Mouse (Mus musculus): ENCODE measurements around the gene Krt13.

The Krt13 gene

DNA sequence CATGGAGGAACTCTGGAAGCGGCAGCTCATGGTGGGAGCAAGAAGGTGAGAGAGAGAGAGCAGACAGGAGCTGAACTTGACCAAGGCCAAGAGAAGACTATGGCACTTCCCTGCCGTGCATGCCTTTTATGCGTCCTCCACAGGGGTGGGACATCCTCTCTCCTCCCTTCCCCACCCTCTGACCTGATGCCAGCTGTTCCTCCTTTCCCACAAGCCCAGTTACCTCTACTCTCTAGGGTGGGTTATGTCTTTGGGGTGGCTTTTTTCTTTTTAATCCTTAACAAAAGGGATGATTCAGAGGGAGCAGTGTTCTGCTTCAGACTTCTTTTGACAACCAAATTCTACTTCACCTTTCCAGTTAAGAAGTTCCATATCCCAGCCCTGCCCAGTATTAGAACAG is at the start of gene Krt13:
Krt13 (minus strand) TSS at position 101 of the 400 bp plus-strand sequence.
- no peak for DNase-seq (ENCODE audit: low read depth, low spot score)

DNA sequence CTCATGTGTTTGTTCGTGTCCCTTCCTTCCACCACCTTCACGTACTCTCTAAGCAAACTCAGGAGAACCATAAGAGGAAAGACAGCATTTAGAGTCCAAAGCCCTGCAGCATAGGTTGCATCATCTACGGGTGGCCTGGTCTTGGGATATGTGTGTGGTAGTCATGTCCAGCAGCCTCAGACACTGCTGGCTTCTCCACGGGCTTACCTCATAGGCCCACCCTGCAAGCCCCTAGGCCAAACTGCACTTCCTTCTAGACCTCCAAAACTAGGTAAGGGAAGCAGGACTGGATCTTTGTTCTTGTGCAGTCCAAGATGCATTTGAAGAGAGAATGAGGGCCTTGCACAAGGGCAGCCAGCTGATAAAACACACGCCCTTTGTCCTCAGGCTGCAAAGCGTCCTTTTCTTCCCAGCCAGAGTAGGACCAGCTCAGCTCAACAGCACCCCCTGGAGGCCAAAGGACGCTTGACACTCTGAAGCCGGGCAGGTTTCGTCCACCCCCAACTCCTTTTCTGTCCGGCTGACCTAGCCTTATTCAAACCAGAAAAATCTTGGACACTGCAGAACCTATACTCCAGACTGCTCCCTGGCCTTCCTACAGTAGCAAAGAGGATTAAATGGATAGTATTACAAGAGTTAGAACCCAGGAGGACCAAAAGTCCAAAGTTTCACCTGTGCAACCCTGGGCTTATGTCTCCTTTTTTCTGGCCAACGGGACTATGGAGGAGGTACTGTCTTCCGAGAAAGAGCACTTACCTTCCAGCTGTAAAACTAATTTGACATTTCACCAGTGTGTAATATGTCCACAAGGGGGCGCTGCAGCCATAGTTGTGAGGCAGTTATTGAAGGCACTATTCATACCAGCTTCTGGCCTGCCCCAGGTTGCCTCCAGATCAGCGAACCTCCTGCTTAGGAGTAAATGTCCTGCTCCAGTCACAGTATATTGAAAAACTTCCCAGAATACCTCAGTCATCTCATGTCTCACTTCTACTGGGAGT is 47.7 kb upstream of the Krt13 start:
- DNase-seq (ENCODE audit: low read depth, low spot score): peak; percentile 42

DNA sequence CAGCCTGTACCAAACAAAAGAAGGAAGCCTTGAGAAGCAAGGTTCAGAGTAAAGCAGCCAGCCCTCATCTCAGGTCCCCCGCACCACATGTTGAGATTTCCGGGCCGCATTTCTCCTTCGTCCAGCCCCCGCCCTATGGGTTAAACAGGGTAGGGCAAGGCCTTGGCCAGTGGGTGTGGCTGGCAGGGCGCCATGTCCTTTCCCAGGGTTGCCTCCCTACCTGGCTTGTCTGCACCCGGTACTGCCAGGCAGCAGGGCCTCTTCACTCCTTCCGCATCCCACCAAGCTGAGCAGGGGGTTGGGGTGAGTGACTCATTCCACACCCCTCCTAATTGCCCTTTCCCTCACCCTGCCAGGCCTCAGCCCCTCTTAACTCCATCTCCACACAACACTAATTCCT is 46.7 kb upstream of the Krt13 start:
- no peak for DNase-seq (ENCODE audit: low read depth, low spot score)

DNA sequence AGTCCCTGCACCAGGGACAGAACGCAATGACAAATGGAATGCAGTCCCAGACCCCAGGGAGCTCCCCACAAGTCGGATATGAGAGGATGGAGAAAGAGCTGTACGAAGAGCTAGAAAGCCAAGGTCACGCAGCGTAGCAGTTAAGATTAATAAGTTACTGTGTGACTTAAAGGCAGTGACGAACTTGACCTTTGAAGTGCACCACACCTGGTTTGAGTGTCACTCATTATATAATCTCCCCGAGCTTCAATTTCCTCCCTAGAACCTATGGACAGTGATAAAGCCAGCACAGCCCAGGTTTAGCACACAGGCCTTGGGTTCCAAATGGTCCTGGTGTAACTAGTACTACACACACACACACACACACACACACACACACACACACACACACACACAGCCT is 43.0 kb upstream of the Krt13 start:
- no peak for DNase-seq (ENCODE audit: low read depth, low spot score)

DNA sequence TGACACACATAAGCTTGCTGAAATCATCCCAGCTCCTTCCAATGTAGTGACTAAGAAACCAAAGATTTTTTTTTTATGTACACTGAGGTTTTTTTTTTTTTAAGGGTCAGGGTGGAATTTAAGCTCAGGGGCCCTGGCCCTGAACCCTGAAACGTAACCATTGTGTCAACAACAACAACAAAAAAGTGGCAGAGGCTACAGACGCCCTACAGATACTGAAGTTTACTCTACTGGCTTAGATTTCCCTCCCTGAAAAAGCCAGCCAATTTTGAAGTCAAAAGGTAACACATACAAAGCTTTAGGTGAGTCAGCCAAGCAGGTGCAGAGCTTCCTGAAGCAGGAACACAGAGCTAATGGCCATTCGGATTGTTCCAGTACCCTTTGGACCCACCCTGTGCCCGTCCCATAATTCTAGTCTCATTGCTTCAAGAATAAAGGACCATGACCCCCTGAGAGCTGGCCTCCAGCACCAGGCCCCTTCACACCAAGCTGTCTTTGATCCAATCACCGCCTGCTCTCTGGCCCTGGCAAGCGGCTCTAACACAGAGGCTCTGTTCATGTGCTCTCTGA is 36.6 kb upstream of the Krt13 start:
- no peak for DNase-seq (ENCODE audit: low read depth, low spot score)

DNA sequence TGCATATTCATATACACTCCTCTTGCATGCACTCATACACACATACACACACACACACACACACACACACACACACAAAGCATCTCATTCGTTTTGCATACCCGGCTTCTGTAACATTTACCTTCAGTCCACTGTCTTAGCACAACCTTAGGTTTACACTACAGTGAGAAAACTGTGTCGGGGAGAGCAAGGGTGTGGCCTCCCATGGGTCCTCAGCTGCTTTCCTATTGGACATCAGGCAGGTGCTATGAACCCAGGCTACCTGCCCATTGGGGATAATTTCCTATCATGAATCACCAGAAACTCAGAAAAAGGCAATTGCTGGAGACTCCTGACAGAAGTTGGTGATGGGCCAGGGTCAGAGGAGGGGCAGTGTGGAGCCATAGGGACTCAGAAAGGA is 36.0 kb upstream of the Krt13 start:
- no peak for DNase-seq (ENCODE audit: low read depth, low spot score)

DNA sequence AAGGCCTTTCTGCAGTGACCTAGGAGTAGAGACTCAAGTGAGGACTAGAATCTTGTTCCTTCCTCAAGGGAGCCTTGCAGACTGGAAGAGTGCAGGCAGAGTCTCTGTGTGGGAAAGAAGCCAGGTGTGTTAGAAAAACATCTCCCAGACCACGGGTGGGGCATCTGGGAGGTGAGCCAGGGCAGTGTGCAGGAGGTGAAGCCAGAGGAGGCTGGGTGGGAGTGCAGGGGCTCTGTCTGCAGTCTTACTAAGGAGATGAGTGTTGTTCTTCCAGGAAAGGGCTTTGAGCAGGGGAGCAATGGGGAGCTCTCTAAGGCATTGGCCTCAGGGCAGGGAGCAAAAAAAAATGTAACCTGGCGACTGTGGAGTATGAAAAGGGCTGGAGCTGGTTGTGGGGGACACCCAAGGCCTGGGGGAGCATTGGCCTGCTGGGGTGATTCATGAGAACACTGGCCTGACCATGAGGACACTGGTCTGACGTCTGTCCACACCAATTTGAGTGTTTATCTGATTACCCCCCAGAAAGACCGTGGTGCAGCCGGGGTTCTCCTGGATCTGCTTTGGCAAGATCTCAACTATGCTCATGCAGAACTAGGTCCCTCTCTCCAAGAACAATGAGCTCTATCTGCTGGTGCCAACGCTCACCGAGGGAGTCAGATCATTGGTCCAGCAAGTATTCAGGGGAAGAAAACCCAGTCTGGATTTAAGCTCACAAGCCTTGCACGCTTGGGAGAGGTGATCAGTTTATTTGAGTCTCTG is 34.3 kb upstream of the Krt13 start:
- no peak for DNase-seq (ENCODE audit: low read depth, low spot score)

DNA sequence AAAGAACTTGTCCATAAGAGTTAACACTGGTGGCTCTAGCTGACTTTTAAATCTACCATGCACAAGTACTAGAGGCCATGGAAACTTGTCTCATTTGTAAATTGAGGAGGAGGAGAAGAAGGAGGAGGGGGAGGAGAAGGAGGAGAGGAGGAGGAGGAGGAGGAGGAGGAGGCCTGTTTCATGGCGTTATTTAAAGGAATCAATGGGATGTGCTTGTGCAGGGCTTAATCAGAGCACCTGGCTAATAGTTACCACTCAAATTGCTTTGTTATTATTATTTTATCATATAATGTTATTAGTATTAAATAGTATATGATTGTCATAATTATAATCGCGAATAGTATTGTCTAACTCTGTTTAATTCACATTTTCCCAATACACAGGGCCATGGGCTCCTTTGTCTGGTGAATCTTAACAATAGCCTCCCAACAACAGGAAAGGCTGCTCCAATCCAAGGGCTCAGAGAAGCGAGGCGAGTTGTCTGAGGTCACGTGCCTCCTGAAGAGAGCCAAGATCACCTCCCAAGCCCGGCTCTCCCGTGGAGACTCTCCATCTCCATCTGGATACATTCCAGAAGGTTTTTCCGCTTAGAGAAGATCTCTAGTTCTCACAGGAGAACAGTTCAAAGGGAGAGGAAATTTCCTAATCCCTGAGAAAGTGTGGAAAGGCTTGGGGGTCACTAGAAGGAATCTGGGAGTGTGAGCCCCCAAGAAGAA is 27.4 kb upstream of the Krt13 start, which contains the start of gene Krt19:
Krt19 (minus strand) TSS at position 51 of the 716 bp plus-strand sequence.
- DNase-seq (ENCODE audit: low read depth, low spot score): no peak

DNA sequence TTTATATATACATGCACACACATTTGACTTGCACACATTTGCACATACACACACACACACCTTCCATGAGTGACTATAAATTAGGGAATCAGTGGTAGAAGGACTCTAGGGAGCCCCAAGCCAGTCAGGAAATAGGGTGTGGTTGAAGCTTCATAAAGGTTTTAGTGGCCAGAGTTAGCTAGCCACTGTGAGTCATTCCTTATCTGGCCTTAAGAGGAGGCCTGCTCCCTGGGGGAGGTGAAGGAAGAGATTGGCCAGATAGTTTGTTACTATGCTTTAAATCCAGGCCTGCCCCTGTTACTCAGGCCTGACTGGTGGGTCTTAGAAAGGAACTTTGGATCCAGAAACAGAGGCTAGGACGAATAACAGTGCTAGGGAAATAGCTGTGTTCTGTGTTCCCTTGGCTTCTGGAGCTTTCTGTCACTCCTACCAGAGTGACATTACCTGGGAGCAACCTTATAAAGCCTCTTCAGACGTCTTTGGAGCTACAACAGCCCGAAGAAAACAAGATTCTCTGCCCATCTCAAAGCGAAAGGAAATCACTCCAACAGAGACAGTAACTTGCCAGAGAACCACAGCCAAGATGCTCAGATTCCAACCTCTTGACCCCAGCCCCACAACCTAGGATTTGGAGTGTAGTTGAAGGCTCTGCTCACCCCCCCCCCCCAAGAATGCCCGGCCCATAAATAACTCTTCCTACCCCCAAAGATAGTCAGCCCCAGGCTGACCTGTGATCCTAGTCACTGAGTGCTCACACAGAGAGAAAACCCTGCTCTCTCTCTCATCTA is 26.4 kb upstream of the Krt13 start:
- DNase-seq (ENCODE audit: low read depth, low spot score): no peak

DNA sequence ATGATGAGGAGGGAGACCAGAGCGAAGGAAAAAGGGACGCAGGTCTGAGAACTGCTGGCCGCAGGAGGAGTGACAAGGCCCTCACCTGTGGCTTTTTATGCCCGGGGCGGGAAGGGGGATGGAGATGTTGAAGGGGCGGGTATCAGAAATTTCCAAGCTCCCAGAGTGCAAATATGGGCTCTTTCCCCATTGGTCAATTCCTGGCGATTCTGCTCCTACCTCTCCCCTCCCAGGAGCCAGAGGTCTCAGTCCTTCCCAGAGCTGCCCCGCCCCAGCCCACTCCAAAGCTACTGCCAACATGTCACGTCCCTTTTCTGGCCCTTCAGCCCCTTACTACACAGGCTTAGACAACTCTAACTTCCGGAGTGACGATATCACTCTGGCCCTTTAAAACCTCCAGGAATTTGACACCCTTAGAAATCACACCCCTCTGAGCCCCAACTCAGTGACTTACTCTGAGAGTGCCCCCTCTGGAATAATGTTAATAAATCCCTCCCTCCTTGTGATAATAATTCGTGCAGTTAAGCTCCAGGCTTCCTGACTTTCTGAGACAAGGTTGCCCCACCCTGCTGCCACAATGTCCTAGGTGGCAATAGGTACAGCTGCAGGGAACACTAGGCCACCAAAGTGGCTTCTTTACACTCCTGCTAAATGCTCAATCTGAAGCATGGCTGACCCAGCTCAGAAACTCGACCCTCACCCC is 24.6 kb upstream of the Krt13 start:
- no peak for DNase-seq (ENCODE audit: low read depth, low spot score)

DNA sequence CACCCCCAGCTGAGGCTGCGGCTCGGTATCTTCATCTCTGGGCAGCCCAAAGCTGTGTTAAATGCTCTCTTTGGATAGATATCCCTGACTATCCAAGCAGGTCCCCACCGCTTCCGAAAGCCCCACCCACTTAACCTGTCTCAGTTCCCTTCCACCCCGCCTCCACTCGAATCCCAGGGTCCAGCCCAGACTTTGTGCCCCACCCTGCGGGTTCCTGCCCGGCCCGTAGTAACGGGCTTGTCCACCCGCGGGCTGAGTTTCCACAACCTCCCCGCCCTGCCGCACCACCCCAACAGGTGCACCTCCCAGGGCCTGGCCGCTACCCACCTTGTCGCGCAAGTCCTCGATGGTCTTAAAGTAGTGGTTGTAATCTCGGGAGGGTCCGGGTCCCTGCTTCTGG is 23.7 kb upstream of the Krt13 start:
- DNase-seq (ENCODE audit: low read depth, low spot score): no peak

DNA sequence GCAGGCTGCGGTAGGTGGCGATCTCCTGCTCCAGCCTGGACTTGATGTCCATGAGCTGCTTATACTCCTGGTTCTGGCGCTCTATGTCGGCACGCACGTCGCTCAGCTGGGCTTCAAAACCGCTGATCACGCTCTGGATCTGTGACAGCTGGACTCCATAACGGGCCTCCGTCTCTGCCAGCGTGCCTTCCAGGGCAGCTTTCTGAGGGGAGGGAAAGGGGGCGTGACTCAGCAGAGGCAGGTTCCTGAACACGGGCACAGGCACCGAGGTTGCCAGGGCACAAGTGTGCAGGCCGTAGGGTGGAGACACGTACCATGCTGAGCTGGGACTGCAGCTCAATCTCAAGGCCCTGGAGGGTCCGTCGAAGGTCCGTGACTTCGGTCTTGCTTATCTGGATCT is 19.6 kb upstream of the Krt13 start:
- no peak for DNase-seq (ENCODE audit: low read depth, low spot score)

DNA sequence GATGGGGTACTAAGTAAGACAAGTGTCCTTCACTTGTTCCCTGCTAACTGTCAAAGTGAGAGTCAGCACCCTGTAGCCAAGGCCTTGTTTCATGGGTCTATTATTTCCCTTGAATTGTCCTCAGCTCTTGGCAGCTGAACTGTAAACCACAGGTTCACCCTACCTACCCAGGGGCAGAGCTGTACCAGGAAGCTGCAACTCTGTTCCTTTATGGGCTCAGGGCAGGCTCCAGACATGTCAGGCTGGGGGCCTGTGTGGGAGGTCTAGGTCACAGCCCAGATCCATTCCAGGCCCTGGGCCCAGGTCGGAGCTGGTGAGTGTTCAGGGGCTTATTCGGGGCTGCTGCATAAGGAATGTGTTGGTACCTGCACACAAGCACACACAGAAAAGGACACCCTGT is 18.0 kb upstream of the Krt13 start:
- no peak for DNase-seq (ENCODE audit: low read depth, low spot score)

DNA sequence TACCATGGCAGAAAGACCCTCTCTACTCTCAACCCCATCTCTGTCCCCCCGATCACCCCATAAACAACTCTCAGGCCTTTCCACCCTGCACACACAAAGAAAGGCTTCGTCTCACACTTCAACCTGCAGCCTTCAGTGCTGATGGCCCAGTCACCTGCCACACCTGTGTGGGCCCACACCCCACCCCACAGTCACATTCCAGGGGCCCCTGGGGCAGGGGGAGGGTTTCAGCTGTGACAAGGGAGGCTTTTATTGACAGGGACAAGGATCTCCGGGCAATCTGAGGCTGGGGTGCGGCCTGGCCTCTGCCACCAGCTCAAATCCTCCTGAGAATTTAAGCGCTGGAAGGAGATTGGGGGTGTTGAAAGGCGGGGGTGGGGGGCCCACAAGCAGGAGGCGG is 17.4 kb upstream of the Krt13 start:
- no peak for DNase-seq (ENCODE audit: low read depth, low spot score)

DNA sequence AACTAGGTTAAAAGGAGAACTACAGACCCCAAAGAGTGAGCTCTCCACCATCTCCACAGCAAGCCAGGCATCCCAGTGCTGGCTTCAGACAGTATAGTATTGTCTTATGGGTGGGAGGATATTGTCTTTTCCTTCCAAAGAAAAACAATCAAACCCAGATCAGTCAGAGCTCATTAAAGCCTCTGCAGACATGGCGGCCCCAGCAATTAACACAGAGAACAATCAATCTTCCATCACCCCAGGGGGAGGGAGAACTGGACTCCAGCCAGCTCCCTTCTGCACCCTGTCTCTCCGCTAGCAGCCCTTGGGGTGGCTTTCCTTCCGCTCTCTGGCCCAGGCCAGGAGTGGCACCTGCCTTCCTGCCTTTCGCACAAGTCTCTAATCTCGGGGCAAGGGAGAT is 16.3 kb upstream of the Krt13 start:
- DNase-seq (ENCODE audit: low read depth, low spot score): no peak

DNA sequence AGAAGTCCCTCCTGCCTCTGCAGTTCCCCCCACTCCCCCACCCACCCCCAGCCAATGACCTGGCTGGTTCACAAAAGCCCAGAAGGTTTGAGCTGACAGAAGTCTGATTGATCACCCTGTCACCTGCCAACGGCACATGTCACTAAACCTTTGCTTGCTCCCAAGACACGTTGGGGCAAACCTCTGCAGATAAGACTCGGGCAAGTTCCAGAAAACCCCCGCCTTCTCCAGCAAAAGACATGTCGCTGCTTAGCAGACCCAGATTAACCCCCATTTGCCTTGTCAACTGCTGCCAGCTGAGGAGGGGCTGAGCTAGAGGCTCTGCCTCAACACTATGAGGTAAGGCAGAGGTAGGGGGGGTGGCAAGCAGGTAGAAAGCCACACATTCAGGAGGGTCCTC is 15.2 kb upstream of the Krt13 start:
- DNase-seq (ENCODE audit: low read depth, low spot score): no peak

DNA sequence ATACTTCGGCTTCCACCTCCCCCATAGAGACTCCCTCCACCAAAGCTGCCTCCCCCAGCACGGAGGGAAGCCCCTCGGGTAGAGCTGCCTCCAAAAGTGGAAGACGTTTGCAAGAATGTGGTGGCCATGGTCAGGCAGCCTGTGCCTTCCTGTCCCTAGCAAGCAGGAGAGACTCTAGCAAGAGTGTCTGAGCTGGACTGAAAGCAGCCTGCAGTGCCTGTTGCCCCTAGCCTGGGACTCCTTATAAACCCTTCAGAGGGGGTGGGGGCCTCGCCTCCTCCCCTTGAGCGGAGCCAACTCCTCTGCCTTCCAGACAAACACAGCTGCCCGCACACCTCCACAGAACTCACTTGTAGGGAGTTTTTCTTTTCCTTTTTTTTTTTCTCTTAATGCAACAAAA is 14.4 kb upstream of the Krt13 start, which contains the start of gene Krt15:
Krt15 (minus strand) TSS at position 198 of the 400 bp plus-strand sequence.
- no peak for DNase-seq (ENCODE audit: low read depth, low spot score)

DNA sequence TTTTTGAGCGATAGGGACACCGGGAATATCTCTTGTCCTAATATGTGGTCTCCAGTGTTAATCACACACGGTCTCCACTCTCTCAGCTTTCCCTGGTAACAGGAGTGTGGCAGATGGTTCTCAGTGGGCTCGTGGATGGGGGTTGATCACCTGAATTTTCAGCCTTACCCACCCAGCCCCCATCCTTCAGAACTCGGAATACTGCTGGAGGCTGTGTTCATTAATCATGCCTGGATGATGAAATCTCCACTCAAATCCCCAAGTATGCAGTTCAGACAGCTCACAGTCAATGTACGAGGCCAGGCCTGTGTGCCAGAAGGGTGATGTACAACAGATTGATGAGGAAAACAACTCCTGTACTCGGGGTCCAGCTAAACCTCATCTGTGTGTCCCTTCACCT is 3.5 kb upstream of the Krt13 start:
- DNase-seq (ENCODE audit: low read depth, low spot score): no peak

DNA sequence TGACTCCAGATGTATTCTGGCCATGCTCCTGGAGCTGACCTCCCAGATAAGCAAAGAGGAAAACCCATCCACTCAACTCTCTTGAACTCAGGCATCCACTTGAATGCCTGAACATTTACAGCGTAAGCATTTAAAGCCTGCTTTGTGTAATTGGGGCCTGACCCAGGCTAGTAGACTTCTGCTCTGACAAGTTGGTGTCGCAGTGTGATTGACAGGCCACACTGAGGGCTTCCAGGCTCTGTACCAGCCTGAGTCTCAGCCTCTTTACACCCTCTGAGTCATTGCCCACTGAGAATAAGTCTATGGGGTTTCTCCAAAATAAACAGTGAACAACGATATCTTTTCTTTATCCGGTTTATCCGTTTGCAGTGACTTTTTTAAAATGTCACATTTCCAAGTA is 1.0 kb downstream of the Krt13 start:
- no peak for DNase-seq (ENCODE audit: low read depth, low spot score)

DNA sequence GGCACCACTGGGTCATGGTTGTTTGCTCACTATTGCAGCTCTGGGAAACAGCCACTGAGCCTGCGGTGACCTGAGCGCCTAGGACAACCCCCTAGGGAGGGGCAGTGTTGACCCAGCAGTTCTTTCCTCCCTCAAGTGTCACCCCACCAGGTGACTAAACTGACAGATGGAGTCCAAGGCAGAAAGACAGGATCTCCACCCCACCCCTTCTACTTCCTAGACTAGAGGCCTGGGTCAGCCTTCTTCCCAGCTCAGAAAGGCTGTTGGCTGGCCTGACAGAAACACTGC is 7.7 kb downstream of the Krt13 start:
- DNase-seq (ENCODE audit: low read depth, low spot score): no peak

All from CD4-positive helper T cell, adult 2 months (primary cell).